Mouse (Mus musculus): ENCODE data around the gene Sec13. TPM values are rescaled to one million over a fixed set of nuclear protein-coding genes. Genes with fewer than 3 reads are reported as not detected.

Sec13 gene
- polyA plus RNA-seq (2015; fragmentation: Nextera tagmentation; extraction: Ambion mirVana), result 362 and 381 TPM in 2 replicates

GRCm38 (mm10) chr6:113740236-113741217 is at the start of gene Sec13:
TSS of gene Sec13 (minus strand) at chr6:113740743.
- H3K36me3 ChIP-seq (ENCODE audit: control insufficient read depth, insufficient read depth), result peaks cover 16% of the 10 kb centered on the region
- H3K4me1 ChIP-seq (replicated peaks; ENCODE audit: control insufficient read depth, insufficient read depth, low read length), result peaks cover 7% of the 10 kb centered on the region; the same call in 1 of the 2 replicates
- no peaks in the 10 kb centered on the region for H3K27me3 ChIP-seq (replicated peaks; ENCODE audit: control insufficient read depth, insufficient read depth, low read length)
- H3K9ac ChIP-seq (ENCODE audit: low read depth, low read length), result peak within 1 kb of the TSS; percentile 94
- 6% methylated on average over 41 of the region's 41 CpGs for WGBS
- no peak for TF ChIP-seq CTCF (IDR thresholded peaks at IDR 0.05; ENCODE audit: low read depth)
- peak within 1 kb of the TSS; percentile 79 for H3K4me3 ChIP-seq (ENCODE audit: low read depth, low read length)
- peak within 1 kb of the TSS; percentile 70 for H3K27ac ChIP-seq (ENCODE audit: low read depth, low read length)
- ATAC-seq, result peak; percentile 37; the same call in 1 of the 2 replicates
- H3K4me2 ChIP-seq (replicated peaks; ENCODE audit: low read depth), result peak within 1 kb of the TSS; percentile 84
- no peaks in the 10 kb centered on the region for H3K9me3 ChIP-seq (ENCODE audit: control insufficient read depth)

DNA sequence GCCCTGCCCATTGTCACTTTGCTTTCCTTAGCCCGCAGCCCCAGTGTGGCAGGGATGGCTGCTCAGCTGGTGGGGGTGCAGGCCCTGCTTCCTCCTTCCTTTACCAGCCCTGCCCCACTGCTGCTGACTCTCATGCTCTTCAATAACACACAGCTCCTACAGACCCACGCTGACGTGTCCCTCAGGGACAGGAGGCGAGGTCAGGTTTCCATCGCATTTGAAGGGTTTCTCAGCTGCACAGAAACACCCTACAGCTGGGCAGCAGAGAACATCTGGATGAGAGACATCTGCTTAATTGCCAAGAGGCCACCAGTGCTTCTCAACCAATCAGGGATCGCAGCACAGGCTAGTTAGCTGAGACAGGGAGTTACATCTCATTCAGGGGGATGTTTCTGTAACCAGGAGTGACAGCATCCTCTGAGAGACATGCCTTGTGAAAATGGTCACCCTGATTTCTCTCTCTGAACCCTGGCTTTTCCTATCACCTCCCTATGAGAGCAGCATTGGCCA is 47.0 kb upstream of the Sec13 start:
- WGBS, result 53% methylated on average over 6 of the region's 6 CpGs
- no peak for TF ChIP-seq CTCF (IDR thresholded peaks at IDR 0.05; ENCODE audit: low read depth)
- no peak for ATAC-seq

GRCm38 (mm10) chr6:113785658-113786057 is 45.1 kb upstream of the Sec13 start:
- no peak for TF ChIP-seq CTCF (IDR thresholded peaks at IDR 0.05; ENCODE audit: low read depth)
- Histone ChIP-seq H3K36me3 (ENCODE audit: control insufficient read depth, insufficient read depth) (no peaks in the 10 kb centered on the region), H3K4me2 (replicated peaks; ENCODE audit: low read depth) (no peak overlapping the region), H3K9ac (ENCODE audit: low read depth, low read length) (no peak overlapping the region), H3K4me1 (replicated peaks; ENCODE audit: control insufficient read depth, insufficient read depth, low read length) (no peaks in the 10 kb centered on the region), H3K4me3 (ENCODE audit: low read depth, low read length) (no peak overlapping the region), H3K27me3 (replicated peaks; ENCODE audit: control insufficient read depth, insufficient read depth, low read length) (no peaks in the 10 kb centered on the region), H3K27ac (ENCODE audit: low read depth, low read length) (no peak overlapping the region), H3K9me3 (ENCODE audit: control insufficient read depth) (no peaks in the 10 kb centered on the region)
- no peak for ATAC-seq
- 72% methylated on average over 7 of the region's 7 CpGs for WGBS

More for the DNA sequence above, 47.0 kb upstream of the Sec13 start:
- H3K36me3 ChIP-seq (ENCODE audit: control insufficient read depth, insufficient read depth), result no peaks in the 10 kb centered on the region
- no peaks in the 10 kb centered on the region for H3K4me1 ChIP-seq (replicated peaks; ENCODE audit: control insufficient read depth, insufficient read depth, low read length)
- H3K27ac ChIP-seq (ENCODE audit: low read depth, low read length), result no peak overlapping the region
- H3K9ac ChIP-seq (ENCODE audit: low read depth, low read length), result no peak overlapping the region
- no peaks in the 10 kb centered on the region for H3K9me3 ChIP-seq (ENCODE audit: control insufficient read depth)
- H3K4me3 ChIP-seq (ENCODE audit: low read depth, low read length), result no peak overlapping the region
- H3K4me2 ChIP-seq (replicated peaks; ENCODE audit: low read depth), result no peak overlapping the region
- H3K27me3 ChIP-seq (replicated peaks; ENCODE audit: control insufficient read depth, insufficient read depth, low read length), result no peaks in the 10 kb centered on the region

DNA sequence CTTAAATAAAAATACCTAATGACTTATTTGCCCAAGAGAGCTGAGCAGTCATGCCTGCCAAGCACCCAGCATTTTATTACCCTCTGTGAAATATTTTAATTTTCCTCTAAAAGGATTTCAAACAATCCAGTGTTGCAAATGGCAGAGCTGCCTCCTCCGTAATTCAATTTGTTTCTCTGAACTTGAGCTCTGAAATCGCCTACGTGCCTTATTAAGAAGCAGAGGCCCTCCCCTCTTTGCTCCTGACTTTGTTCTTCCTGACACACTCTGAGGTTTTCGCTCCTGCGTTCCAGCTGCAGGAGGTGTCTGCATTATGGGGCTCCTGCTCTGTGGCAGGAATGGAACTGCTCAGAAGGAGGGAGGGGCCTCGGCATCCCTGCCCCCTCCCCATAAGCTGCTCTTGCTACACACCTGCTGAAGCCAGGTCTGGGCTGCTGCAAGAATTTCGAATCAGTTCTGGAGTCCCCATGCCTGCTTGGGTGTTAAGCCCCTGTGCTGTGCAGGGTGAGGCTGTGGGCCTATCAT is 37.7 kb upstream of the Sec13 start:
- no peak overlapping the region for H3K4me2 ChIP-seq (replicated peaks; ENCODE audit: low read depth)
- H3K4me3 ChIP-seq (ENCODE audit: low read depth, low read length), result no peak overlapping the region
- no peak for TF ChIP-seq CTCF (IDR thresholded peaks at IDR 0.05; ENCODE audit: low read depth)
- H3K36me3 ChIP-seq (ENCODE audit: control insufficient read depth, insufficient read depth), result no peaks in the 10 kb centered on the region
- ATAC-seq, result no peak
- no peaks in the 10 kb centered on the region for H3K27me3 ChIP-seq (replicated peaks; ENCODE audit: control insufficient read depth, insufficient read depth, low read length)
- H3K9ac ChIP-seq (ENCODE audit: low read depth, low read length), result no peak overlapping the region
- no peaks in the 10 kb centered on the region for H3K9me3 ChIP-seq (ENCODE audit: control insufficient read depth)
- WGBS, result 62% methylated on average over 7 of the region's 7 CpGs
- no peak overlapping the region for H3K27ac ChIP-seq (ENCODE audit: low read depth, low read length)
- no peaks in the 10 kb centered on the region for H3K4me1 ChIP-seq (replicated peaks; ENCODE audit: control insufficient read depth, insufficient read depth, low read length)

DNA sequence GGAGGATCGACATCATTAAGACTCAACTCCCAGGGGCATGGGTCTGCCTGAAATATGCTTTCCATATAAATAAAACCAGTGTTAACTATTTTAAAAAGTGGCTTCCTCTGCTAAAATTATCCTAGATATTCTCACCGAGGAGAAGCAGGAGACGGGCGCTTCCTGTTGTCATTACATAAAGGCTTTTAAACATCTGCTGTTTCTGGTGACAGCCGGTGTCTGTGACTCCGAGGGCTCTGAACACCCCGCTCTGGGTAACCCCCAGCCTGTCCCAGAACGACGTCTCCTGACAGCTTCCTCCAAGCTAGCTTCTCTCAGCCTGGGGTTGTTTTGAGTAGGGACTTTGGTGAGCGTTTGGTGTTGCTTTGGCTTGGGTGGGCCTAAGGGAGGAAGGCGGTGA is 28.3 kb upstream of the Sec13 start:
- no peaks in the 10 kb centered on the region for H3K27me3 ChIP-seq (replicated peaks; ENCODE audit: control insufficient read depth, insufficient read depth, low read length)
- TF ChIP-seq CTCF (IDR thresholded peaks at IDR 0.05; ENCODE audit: low read depth), result no peak
- 51% methylated on average over 11 of the region's 11 CpGs for WGBS
- H3K4me3 ChIP-seq (ENCODE audit: low read depth, low read length), result no peak overlapping the region
- H3K27ac ChIP-seq (ENCODE audit: low read depth, low read length), result no peak overlapping the region
- H3K9ac ChIP-seq (ENCODE audit: low read depth, low read length), result no peak overlapping the region
- H3K4me2 ChIP-seq (replicated peaks; ENCODE audit: low read depth), result no peak overlapping the region
- H3K36me3 ChIP-seq (ENCODE audit: control insufficient read depth, insufficient read depth), result no peaks in the 10 kb centered on the region
- no peaks in the 10 kb centered on the region for H3K4me1 ChIP-seq (replicated peaks; ENCODE audit: control insufficient read depth, insufficient read depth, low read length)
- H3K9me3 ChIP-seq (ENCODE audit: control insufficient read depth), result no peaks in the 10 kb centered on the region
- ATAC-seq, result no peak

- Histone ChIP-seq H3K9ac (ENCODE audit: low read depth, low read length) (no peak overlapping the region), H3K9me3 (ENCODE audit: control insufficient read depth) (no peaks in the 10 kb centered on the region), H3K27me3 (replicated peaks; ENCODE audit: control insufficient read depth, insufficient read depth, low read length) (no peaks in the 10 kb centered on the region), H3K4me1 (replicated peaks; ENCODE audit: control insufficient read depth, insufficient read depth, low read length) (no peaks in the 10 kb centered on the region), H3K4me3 (ENCODE audit: low read depth, low read length) (no peak overlapping the region), H3K27ac (ENCODE audit: low read depth, low read length) (no peak overlapping the region), H3K36me3 (ENCODE audit: control insufficient read depth, insufficient read depth) (no peaks in the 10 kb centered on the region), H3K4me2 (replicated peaks; ENCODE audit: low read depth) (no peak overlapping the region)
- no peak for ATAC-seq
- peak; percentile 98 for TF ChIP-seq CTCF (IDR thresholded peaks at IDR 0.05; ENCODE audit: low read depth)
- 27% methylated on average over 7 of the region's 7 CpGs for WGBS
Observed at GRCm38 (mm10) chr6:113761644-113762043, 21.1 kb upstream of the Sec13 start.

All from intestine, postnatal 0 days (tissue).